Mouse (Mus musculus): ENCODE data around the gene Sptbn1.

Sptbn1 gene

GRCm38 (mm10) chr11:30211663-30212416 lies 56.1 kb downstream of the Sptbn1 start:
- DNase-seq (ENCODE audit: low read depth, low spot score): peak; percentile 14

GRCm38 (mm10) chr11:30211141-30211540 lies 56.8 kb downstream of the Sptbn1 start:
- DNase-seq (ENCODE audit: low read depth, low spot score): no peak

- DNase-seq (ENCODE audit: low read depth, low spot score): no peak
Measured at GRCm38 (mm10) chr11:30210100-30210811, 57.7 kb downstream of the Sptbn1 start.

GRCm38 (mm10) chr11:30209495-30209894 lies 58.5 kb downstream of the Sptbn1 start:
- DNase-seq (ENCODE audit: low read depth, low spot score): no peak

- DNase-seq (ENCODE audit: low read depth, low spot score): no peak
Measured at GRCm38 (mm10) chr11:30204398-30204797, 63.6 kb downstream of the Sptbn1 start.

GRCm38 (mm10) chr11:30200391-30200790 lies 67.6 kb downstream of the Sptbn1 start:
- DNase-seq (ENCODE audit: low read depth, low spot score): no peak

- peak; percentile 98 for DNase-seq (ENCODE audit: low read depth, low spot score)
Measured at GRCm38 (mm10) chr11:30198091-30198675, 69.8 kb downstream of the Sptbn1 start.

GRCm38 (mm10) chr11:30197564-30198090 lies 70.3 kb downstream of the Sptbn1 start:
- DNase-seq (ENCODE audit: low read depth, low spot score): peak; percentile 90

GRCm38 (mm10) chr11:30196368-30197070 lies 71.5 kb downstream of the Sptbn1 start:
- no peak for DNase-seq (ENCODE audit: low read depth, low spot score)

GRCm38 (mm10) chr11:30195756-30196155 lies 72.2 kb downstream of the Sptbn1 start:
- DNase-seq (ENCODE audit: low read depth, low spot score): peak; percentile 40

GRCm38 (mm10) chr11:30194800-30195199 lies 73.2 kb downstream of the Sptbn1 start:
- no peak for DNase-seq (ENCODE audit: low read depth, low spot score)

- DNase-seq (ENCODE audit: low read depth, low spot score): no peak
Measured at GRCm38 (mm10) chr11:30190959-30191358, 77.0 kb downstream of the Sptbn1 start.

GRCm38 (mm10) chr11:30190119-30190518 lies 77.9 kb downstream of the Sptbn1 start:
- no peak for DNase-seq (ENCODE audit: low read depth, low spot score)

GRCm38 (mm10) chr11:30186902-30187470 lies 81.0 kb downstream of the Sptbn1 start:
- DNase-seq (ENCODE audit: low read depth, low spot score): peak; percentile 78

- no peak for DNase-seq (ENCODE audit: low read depth, low spot score)
Measured at GRCm38 (mm10) chr11:30184527-30184926, 83.4 kb downstream of the Sptbn1 start.

GRCm38 (mm10) chr11:30182716-30183411 lies 85.1 kb downstream of the Sptbn1 start:
- peak; percentile 79 for DNase-seq (ENCODE audit: low read depth, low spot score)

- DNase-seq (ENCODE audit: low read depth, low spot score): no peak
Measured at GRCm38 (mm10) chr11:30178193-30178592, 89.8 kb downstream of the Sptbn1 start.

GRCm38 (mm10) chr11:30177145-30177840 lies 90.7 kb downstream of the Sptbn1 start:
- DNase-seq (ENCODE audit: low read depth, low spot score): peak; percentile 91

GRCm38 (mm10) chr11:30176111-30176510 lies 91.9 kb downstream of the Sptbn1 start:
- no peak for DNase-seq (ENCODE audit: low read depth, low spot score)

- DNase-seq (ENCODE audit: low read depth, low spot score): no peak
Measured at GRCm38 (mm10) chr11:30175623-30176022, 92.4 kb downstream of the Sptbn1 start.
